Mouse (Mus musculus) retina, adult 2 months (tissue): ENCODE data around the gene Nptn.

Source experiments
- DNase-seq: peaks from one replicate; pipeline ENCODE4 v3.0.0-alpha.2; 2012; ENCODE audit warnings: low read depth, low spot score

Gene Nptn

GRCm38 (mm10) chr9:58691471-58691870, 109.4 kb downstream of the Nptn start:
- DNase-seq, result no peak

- no peak for DNase-seq
These were observed 116.4 kb downstream of the Nptn start for GRCm38 (mm10) chr9:58698486-58698885.

GRCm38 (mm10) chr9:58701751-58702150, 119.7 kb downstream of the Nptn start:
- no peak for DNase-seq

GRCm38 (mm10) chr9:58703766-58704165, 121.7 kb downstream of the Nptn start:
- DNase-seq, result no peak

GRCm38 (mm10) chr9:58706024-58706423, 124.0 kb downstream of the Nptn start:
- DNase-seq, result no peak
